Mouse (Mus musculus): Measurements from ENCODE around the gene Vegfb.

The Vegfb gene

GRCm38 (mm10) chr19:6987061-6987903 lies at the start of gene Vegfb:
TSS of gene Vegfb (minus strand) at chr19:6987651.
- peak; percentile 78 for DNase-seq (ENCODE audit: low read depth)

DNA sequence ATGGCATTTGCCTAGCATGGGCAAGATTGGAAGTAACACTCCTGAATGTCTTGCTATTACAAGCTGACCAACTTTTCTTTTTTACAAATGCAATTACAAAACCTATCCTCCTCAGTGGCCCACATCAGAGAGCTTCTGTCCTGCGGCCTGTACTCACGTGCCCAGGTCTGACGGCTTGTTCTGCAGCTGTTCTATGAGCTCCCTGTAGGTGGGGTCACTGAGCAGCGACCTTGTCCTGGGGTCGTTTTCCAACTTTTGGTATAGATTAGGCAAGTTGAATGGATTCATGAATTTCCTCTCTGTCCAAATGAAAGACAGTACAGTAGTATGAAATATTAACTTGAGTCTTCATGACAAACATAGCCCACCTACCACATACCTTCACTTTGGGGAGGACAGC lies 46.6 kb upstream of the Vegfb start:
- DNase-seq (ENCODE audit: low read depth): no peak

GRCm38 (mm10) chr19:7029531-7029930 lies 42.1 kb upstream of the Vegfb start:
- no peak for DNase-seq (ENCODE audit: low read depth)

- DNase-seq (ENCODE audit: low read depth): peak; percentile 73
Observed at GRCm38 (mm10) chr19:7020224-7020641, 32.8 kb upstream of the Vegfb start.

DNA sequence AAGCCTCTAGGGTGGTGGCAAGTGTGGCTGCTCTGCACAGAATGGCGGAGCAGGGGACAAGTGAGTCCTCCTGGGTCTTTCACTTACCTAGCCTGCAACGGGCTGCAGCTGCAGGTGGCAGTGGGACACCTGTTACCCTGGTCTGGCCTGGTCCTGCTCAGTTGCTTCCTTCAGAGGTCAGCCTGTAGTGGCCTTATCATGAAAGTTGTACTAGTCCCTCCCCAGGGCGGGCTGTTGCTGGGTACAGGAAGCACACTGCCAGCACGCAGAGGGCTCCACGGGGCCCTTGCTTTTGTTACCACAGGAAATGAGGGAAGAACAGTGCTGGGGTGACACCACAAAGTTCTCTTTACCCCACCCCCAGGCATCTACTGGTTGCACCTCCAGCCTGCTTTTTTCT lies 31.7 kb upstream of the Vegfb start, which contains the start of gene Fermt3:
Gene Fermt3, minus strand, starts transcription at position 279 of the 400 bp plus-strand sequence.
- no peak for DNase-seq (ENCODE audit: low read depth)

DNA sequence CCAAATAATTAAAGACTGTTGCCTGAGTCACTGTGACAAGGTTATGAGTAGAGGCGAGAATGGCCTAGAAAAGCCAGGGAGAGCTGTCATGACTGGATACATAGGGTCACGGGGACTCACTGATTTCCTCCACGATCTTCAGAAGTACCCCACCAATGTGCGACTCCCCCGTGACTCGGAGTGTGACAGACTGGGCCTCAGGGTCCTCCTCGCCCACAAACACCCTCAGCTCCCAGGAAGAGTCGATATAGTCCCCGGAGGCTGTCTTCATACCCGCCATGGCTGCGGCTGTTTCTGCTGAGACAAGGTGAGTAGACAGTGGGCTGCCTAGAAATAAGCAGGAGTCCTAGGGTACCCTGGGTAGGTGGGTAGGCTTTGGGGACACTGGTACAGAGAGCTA lies 31.1 kb upstream of the Vegfb start:
- no peak for DNase-seq (ENCODE audit: low read depth)

DNA sequence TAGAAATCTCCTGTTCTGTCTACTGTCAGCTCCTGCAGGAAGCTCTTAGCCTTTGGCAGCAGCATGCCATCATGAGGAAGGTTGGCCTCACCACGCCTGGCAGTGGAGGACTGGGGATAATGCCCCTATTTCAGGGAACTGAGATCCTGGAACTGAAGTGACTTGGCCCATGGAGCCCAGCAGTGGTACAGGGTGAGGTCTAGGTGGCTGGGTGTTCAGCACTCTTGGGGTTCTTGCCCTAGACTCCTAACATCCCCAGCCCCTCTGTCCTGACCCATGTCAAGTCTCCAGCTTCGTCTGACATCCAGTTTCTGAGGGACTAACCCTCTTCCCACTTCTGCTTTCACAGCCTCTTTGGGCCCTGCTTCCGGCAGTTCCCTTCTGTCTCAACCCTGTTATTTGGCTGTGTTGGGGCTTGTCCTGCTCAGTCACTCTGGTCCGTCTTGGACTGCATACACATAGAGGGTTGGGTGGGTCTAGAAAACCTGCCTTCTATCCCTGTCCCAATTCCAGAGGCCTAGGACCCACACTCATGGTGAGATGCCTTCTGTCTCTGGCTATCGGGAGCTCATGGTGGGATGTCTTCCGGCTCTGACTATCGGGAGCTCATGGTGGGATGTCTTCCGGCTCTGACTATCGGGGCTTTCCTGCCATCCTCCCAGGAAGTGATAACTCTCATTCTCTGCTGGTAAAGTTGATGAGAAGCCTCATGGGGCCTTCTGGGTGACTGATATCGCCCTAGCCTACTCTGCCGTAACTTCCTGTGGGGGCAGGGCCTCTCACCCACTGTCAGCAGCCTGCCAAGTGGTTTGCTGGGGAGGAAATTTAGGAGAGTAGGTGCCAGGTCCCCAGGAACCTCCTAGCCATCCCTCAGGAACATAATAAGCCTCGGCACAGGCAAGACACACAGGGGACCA lies 30.3 kb upstream of the Vegfb start:
- DNase-seq (ENCODE audit: low read depth): no peak

- DNase-seq (ENCODE audit: low read depth): no peak
Observed at GRCm38 (mm10) chr19:7014481-7015135, 27.2 kb upstream of the Vegfb start.

- no peak for DNase-seq (ENCODE audit: low read depth)
Observed at GRCm38 (mm10) chr19:7013984-7014383, 26.5 kb upstream of the Vegfb start.

- no peak for DNase-seq (ENCODE audit: low read depth)
Observed at GRCm38 (mm10) chr19:7012426-7012825, 25.0 kb upstream of the Vegfb start.

GRCm38 (mm10) chr19:7006892-7007593 lies 19.6 kb upstream of the Vegfb start:
- DNase-seq (ENCODE audit: low read depth): no peak

DNA sequence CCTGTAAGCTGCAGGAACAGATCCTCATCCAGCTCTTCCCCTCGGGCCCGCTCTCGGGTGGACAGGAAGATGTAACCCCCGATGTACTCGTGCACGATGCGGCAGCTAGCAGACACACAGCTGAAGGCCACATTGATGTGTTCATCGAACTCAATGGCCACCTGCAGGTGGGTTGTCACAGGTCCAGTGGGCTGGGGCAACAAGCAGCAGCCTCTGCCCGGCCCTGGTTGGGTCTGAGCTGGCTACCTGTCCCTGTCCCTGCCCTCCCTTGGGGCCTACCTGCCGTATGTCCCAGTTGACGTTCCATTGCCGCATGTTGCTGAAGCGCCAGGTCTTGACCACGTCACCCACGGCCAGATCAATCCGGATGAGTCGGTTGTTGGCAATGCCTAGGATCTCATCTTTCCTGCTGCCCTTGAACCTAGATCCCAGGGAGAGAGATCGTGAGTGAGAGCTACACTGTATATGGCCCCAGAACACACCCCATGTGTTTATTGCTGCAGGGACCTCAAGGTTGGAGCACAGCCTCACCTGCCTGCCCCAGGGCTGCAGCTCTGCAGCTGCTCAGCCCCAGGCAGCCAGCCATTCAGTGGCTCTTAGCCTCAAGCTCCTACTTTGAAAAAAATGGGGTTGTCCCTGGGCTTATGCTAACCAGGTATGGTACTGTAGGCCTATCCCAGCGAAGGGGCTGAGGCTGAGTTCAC lies 12.1 kb upstream of the Vegfb start:
- no peak for DNase-seq (ENCODE audit: low read depth)

DNA sequence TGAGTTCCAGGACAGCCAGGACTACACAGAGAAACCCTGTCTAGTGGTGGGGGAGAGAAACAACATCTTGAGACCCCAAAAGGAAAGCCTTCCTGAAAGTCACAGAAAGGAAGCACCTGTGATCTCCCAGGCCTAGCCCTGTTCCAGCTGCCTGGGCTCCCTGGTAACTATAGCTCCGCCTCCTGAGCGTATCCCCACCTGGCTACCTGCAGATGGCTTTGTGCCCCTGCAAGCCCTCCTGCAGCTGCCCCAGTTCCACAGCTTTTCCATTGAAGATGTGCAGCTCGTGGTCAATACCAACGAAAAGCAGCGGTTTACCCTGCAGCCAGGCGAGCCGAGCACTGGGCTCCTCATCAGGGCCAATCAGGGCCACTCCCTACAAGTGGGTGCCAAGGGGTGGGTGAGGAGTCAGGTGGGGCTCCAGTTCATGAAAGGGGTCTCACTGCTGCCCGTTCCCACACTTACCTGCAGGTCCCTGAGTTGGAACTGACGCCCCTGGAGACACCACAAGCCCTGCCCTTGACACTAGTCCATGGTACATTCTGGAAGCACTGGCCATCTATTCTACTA lies 10.4 kb upstream of the Vegfb start:
- DNase-seq (ENCODE audit: low read depth): no peak

- DNase-seq (ENCODE audit: low read depth): peak; percentile 92
Observed at GRCm38 (mm10) chr19:6996006-6996405, 8.6 kb upstream of the Vegfb start, which contains the start of the genes Nudt22 and Trpt1. TSS of gene Nudt22 (minus strand) at chr19:6996117. TSS of gene Trpt1 (plus strand) at chr19:6996131.

DNA sequence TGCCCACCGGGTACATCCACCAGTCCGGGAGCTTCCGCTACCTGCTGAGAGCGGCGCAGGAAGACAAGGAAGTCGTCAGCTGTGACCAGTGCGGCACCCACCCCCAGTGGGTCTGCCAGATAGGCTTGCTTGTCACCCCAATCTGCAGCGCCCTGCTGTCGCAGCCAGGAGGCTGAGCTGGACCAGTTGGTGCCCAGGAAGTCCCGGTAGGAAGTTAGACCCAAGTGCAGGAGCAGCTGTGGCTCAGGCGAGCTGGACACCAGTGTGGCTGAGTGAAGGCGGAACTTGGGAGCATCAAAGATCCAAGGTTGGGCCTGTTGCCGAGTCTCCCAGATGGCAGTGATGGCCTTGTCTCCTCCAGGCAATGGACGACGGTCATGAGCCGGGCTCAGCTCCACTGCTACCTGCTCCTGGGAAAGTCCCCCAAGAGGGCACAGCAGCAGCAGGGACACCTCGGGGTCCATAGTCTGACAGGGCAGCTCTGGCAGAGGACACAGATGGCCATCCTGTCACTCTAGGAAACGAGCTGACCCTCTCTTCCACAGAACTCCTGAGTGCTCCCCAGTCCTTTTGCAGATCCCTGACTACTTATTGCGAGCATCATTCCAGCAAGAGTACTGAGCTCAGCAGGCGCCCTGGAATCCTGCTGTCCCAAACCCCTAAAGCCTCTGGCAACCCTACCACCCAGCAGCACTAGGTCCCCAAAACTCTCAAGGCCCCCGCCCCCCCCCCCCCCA lies 8.0 kb upstream of the Vegfb start:
- DNase-seq (ENCODE audit: low read depth): no peak

- no peak for DNase-seq (ENCODE audit: low read depth)
Observed at GRCm38 (mm10) chr19:6994489-6994888, 7.0 kb upstream of the Vegfb start.

DNA sequence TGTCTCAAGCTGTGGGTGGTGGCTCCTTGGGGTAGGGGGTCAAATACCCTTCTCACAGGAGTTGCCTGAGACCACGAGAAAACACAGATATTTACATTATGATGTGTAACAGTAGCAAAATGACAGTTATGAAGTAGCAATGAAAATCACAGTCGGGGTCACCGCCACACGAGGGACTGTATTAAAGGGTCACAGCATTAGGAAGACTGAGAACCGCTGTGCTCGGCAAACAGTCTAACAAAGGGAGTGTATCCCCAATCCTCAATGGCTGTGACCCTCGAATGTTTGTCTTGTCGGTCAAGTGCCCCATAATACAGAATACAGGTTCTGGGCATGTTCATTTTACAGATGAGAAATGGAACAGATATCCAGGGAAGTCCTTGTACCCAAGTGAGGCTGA lies 6.6 kb upstream of the Vegfb start:
- no peak for DNase-seq (ENCODE audit: low read depth)

DNA sequence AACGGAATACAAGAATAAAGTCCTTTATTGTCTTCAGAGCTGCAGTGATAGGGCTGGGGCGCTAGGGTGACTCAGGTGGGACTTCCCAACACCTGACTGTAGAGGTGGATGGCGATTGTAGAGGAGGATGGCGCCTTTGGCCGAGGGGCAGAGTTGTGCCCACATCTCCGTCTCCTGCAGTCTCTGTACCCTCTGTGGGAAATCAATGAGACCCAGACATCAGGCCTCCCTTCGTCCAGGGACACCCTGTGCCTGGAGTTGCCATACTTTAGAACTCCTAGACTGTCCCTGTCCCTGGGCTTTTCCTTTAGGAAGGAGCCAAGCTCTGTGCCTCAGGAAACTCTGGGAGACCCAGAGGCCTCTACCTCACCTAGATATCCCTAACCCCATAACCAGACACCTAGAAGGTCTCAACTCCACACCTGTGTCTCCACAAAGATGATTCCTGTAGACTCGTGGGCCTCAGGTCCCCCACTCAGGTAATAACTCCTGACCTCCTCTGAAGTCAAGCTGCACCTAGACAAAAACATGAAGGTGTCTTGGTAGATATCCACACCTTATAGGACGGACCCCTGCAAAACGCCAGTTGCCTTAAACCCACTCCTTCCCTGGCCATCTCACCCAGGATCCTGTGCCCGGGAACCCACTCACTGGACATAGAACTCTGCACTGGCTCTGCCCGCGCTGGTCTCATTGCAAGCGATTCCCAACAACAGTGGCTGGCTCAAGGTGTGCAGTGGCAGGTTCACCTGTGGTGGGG lies 5.7 kb upstream of the Vegfb start:
- DNase-seq (ENCODE audit: low read depth): no peak

Data from NIH3T3 (cell line).